Mouse (Mus musculus): Measurements from ENCODE around the gene Nit1. TPM values are rescaled to one million over a fixed set of nuclear protein-coding genes. Genes with fewer than 3 reads are reported as not detected.

The Nit1 gene
- total and polyA plus RNA-seq, 3 experiments = 39.5 to 51.4 (median 40.8) TPM

DNA sequence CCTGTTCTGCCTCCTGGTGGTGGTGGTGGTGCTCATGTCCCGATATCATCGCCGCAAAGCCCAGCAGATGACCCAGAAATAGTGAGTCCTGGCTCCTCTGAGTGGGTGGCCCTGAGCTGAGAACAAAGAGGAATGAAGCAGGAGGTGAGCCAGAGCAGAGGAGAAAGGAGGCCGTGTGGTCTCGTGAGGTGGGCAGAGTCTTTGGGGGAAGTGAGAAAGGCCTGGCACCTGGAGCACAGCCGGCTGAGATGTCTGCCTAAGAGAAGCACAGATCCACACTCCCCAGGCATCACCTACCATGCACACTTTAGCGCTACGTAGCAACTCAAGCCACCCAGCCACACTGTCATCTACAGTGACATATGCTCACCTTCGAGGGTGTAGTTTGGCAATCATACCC, 39.7 kb upstream of the Nit1 start:
- peaks cover 7% of the 10 kb centered on the region for H3K79me2 ChIP-seq (replicated peaks; ENCODE audit: control insufficient read depth, extremely low read depth, insufficient read depth, poor library complexity, severe bottlenecking)
- H3K9me3 ChIP-seq (replicated peaks; ENCODE audit: low read length) = no peaks in the 10 kb centered on the region
- H3K4me3 ChIP-seq (replicated peaks in 1 of 3; ENCODE audit: low read depth in 2 of 3, low read length in 2 of 3, poor library complexity in 1 of 3) = peak overlapping the region in 1 of 3 experiments; percentile 10
- peaks cover 45 to 65% of the 10 kb centered on the region in 2 experiments for H3K4me1 ChIP-seq (ENCODE audit: control insufficient read depth in 1 of 2, insufficient read depth in 2 of 2)
- no peak overlapping the region for H3K27ac ChIP-seq (ENCODE audit: insufficient read depth, low read depth)
- 0 out of 2 replicates have a peak overlapping the region, but pooled peaks have one; percentile 14 for H3K4me2 ChIP-seq (ENCODE audit: insufficient read depth, low read depth, poor library complexity, severe bottlenecking)
- H3K27me3 ChIP-seq (replicated peaks) = peaks cover 8% of the 10 kb centered on the region
- H3K9ac ChIP-seq (ENCODE audit: insufficient read depth, low read depth) = no peak overlapping the region
- in situ Hi-C loops (cut with MboI; ENCODE audit: low pct_ligation_motif_present, low pct_unique_long_range_greater_than_20kb, low sequenced_read_pairs) (no loop called here), dilution Hi-C loops (cut with MboI; ENCODE audit: extremely low pct_ligation_motif_present, extremely low pct_unique_long_range_greater_than_20kb, low sequenced_read_pairs) (no loop called here)
- no peak for DNase-seq (ENCODE audit: extremely low read depth)
- peak; percentile 41 for TF ChIP-seq SMC3 (IDR thresholded peaks at IDR 0.05; ENCODE audit: low read depth, low read length)
- TF ChIP-seq IRF4 (IDR thresholded peaks at IDR 0.05; ENCODE audit: low read depth, low read length) = peak; percentile 58; the same call in 1 of the 2 replicates
- 0 out of 2 replicates have a peak, but pooled peaks have one; percentile 35 for TF ChIP-seq MXI1 (IDR thresholded peaks at IDR 0.05; ENCODE audit: low read depth, low read length)
- TF ChIP-seq CTCF (conservative IDR thresholded peaks at IDR 0.05 in 1 of 2, IDR thresholded peaks at IDR 0.05 in 1 of 2; ENCODE audit: low read depth in 2 of 2, low read length in 2 of 2) = peak in 1 of 2 experiments; percentile 50; a peak in 2 of 4 replicates
- no peak for TF ChIP-seq ZKSCAN1 (IDR thresholded peaks at IDR 0.05; ENCODE audit: borderline replicate concordance, low read depth, low read length)
- peak; percentile 91 for TF ChIP-seq BHLHE40 (IDR thresholded peaks at IDR 0.05; ENCODE audit: low read depth, low read length)
- no peak for TF ChIP-seq SIN3A (IDR thresholded peaks at IDR 0.05; ENCODE audit: low read length)
- TF ChIP-seq USF2 (conservative IDR thresholded peaks at IDR 0.05; ENCODE audit: low read depth, low read length) = no peak
- no peaks in the 10 kb centered on the region for H3K36me3 ChIP-seq (replicated peaks in 1 of 2; ENCODE audit: control insufficient read depth in 1 of 2, insufficient read depth in 1 of 2, low read length in 1 of 2)

DNA sequence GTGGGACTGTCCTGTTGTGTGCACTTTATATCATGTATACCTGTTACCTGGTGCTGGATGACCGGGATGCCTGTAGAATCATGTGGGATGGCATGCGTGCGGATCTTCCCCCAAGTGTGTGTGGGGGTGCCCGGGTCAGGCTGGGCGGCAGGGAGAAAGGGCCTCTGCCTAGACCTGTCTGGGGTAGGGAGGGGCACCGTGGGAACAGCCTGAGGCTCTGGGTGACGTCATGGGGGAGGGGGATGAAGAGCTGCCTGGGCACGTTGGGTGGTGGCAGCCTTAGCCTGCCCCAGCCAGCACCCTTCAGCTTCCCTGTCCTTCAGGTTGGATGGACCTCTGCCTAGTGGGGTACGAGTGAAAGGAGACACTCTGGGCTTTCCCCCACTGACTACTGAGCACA, 38.9 kb upstream of the Nit1 start:
- no peak for TF ChIP-seq USF2 (conservative IDR thresholded peaks at IDR 0.05; ENCODE audit: low read depth, low read length)
- TF ChIP-seq GABPA (IDR thresholded peaks at IDR 0.05; ENCODE audit: insufficient replicate concordance, low read depth, low read length) = no peak
- no peak for TF ChIP-seq MEF2A (IDR thresholded peaks at IDR 0.05; ENCODE audit: borderline replicate concordance, low read depth, low read length)
- no peak for TF ChIP-seq USF1 (IDR thresholded peaks at IDR 0.05; ENCODE audit: low read depth, low read length)
- 0 out of 2 replicates have a peak, but pooled peaks have one; percentile 17 for TF ChIP-seq TCF12 (IDR thresholded peaks at IDR 0.05; ENCODE audit: low read depth, low read length)
- TF ChIP-seq TBP (conservative IDR thresholded peaks at IDR 0.05; ENCODE audit: low read depth, low read length) = no peak
- no peak for TF ChIP-seq NRF1 (IDR thresholded peaks at IDR 0.05; ENCODE audit: low read depth, low read length)
- TF ChIP-seq MAZ (IDR thresholded peaks at IDR 0.05; ENCODE audit: low read depth, low read length) = peak; percentile 35; the same call in 1 of the 2 replicates
- in situ Hi-C loops (cut with MboI; ENCODE audit: low pct_ligation_motif_present, low pct_unique_long_range_greater_than_20kb, low sequenced_read_pairs) (no loop called here), dilution Hi-C loops (cut with MboI; ENCODE audit: extremely low pct_ligation_motif_present, extremely low pct_unique_long_range_greater_than_20kb, low sequenced_read_pairs) (no loop called here)
- H3K36me3 ChIP-seq (replicated peaks in 1 of 2; ENCODE audit: control insufficient read depth in 1 of 2, insufficient read depth in 1 of 2, low read length in 1 of 2) = no peaks in the 10 kb centered on the region
- H3K79me2 ChIP-seq (replicated peaks; ENCODE audit: control insufficient read depth, extremely low read depth, insufficient read depth, poor library complexity, severe bottlenecking) = peaks cover 2% of the 10 kb centered on the region
- no peak overlapping the region for H3K4me3 ChIP-seq (replicated peaks in 1 of 3; ENCODE audit: low read depth in 2 of 3, low read length in 2 of 3, poor library complexity in 1 of 3)
- H3K4me1 ChIP-seq (ENCODE audit: control insufficient read depth in 1 of 2, insufficient read depth in 2 of 2) = peaks cover 46 to 73% of the 10 kb centered on the region in 2 experiments
- no peak overlapping the region for H3K4me2 ChIP-seq (ENCODE audit: insufficient read depth, low read depth, poor library complexity, severe bottlenecking)
- H3K27ac ChIP-seq (ENCODE audit: insufficient read depth, low read depth) = no peak overlapping the region
- no peak for DNase-seq (ENCODE audit: extremely low read depth)
- H3K9me3 ChIP-seq (replicated peaks; ENCODE audit: low read length) = no peaks in the 10 kb centered on the region
- no peak overlapping the region for H3K9ac ChIP-seq (ENCODE audit: insufficient read depth, low read depth)
- H3K27me3 ChIP-seq (replicated peaks) = peaks cover 8% of the 10 kb centered on the region
